Mouse (Mus musculus) fibroblast of lung, adult 2 months (primary cell): ENCODE measurements at regions not wholly inside any gene's neighbourhood (a gene's known extent, or its start where the extent isn't known, plus 50 kb on each side); places are given as distances from the start of the nearest gene placed in this dataset.

Experiments used
- DNase-seq: peaks from one replicate; pipeline ENCODE4 v3.0.0-alpha.2; 2011; ENCODE audit warnings: low read depth

GRCm38 (mm10) chr14:72779446-72779845 lies 69.6 kb upstream of the Fndc3a start:
- DNase-seq = no peak

- DNase-seq = no peak
These were observed 69.0 kb upstream of the Fndc3a start for GRCm38 (mm10) chr14:72778756-72779155.

DNA sequence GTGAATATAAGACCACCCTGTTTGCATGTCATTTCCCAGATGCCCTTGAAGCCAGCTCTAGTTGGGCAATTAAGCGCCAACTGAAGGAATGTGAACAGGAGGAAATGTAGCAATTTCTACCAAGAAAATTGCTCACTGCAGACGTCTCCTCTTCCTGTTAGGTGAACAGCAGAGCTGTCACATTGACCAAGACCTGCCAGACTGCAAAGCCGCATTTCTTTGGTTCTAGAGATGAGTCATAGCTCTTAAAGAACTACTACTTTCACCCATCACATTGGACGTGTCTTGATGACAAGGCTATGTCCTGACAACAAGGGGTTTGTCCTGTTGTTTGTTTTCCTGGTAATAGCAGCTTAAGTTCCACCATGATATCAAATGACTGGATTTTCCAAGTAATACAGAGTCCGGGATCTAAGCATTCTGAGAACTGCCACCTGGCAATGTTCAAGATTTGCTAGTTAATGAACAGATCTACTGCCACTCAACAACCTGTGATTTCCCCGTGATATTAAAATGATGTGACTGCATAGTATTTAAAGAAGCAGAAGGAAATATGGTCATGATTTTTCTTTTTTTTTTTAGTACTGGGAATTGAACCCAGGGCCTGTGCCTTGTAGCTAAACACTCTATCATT lies 68.2 kb upstream of the Fndc3a start:
- no peak for DNase-seq

GRCm38 (mm10) chr14:72770237-72770636 lies 60.4 kb upstream of the Fndc3a start:
- DNase-seq = no peak

GRCm38 (mm10) chr14:72760123-72760522 lies 50.3 kb upstream of the Fndc3a start:
- no peak for DNase-seq
